Mouse (Mus musculus) mature B cell (primary cell): ENCODE results near the gene Prep.

Experiments
- in situ Hi-C: fragments of 300-500 bp; cut with MboI; formaldehyde crosslinking; loops from 2 replicates; pipeline ENCODE4 v1.14.3; 2019

The Prep gene

GRCm38 (mm10) chr10:45114462-45114861 lies 47.5 kb downstream of the Prep start:
- in situ Hi-C loops = loop anchor here (25.0 kb wide), 1 partner anchor 248 kb away; no protein-coding TSS in a partner anchor

- in situ Hi-C loops = loop anchor here (25.0 kb wide), 1 partner anchor 245 kb away; no protein-coding TSS in a partner anchor
Measured at GRCm38 (mm10) chr10:45116832-45117231, 49.8 kb downstream of the Prep start.

GRCm38 (mm10) chr10:45118389-45118788 lies 51.4 kb downstream of the Prep start:
- in situ Hi-C loops = loop anchor here (25.0 kb wide), 1 partner anchor 244 kb away; no protein-coding TSS in a partner anchor

GRCm38 (mm10) chr10:45121637-45122036 lies 54.6 kb downstream of the Prep start:
- in situ Hi-C loops = loop anchor here (25.0 kb wide), 1 partner anchor 241 kb away; no protein-coding TSS in a partner anchor

GRCm38 (mm10) chr10:45122476-45122875 lies 55.5 kb downstream of the Prep start:
- in situ Hi-C loops = loop anchor here (25.0 kb wide), 1 partner anchor 240 kb away; no protein-coding TSS in a partner anchor

- in situ Hi-C loops = loop anchor here (25.0 kb wide), 1 partner anchor 239 kb away; no protein-coding TSS in a partner anchor
Measured at GRCm38 (mm10) chr10:45123011-45123410, 56.0 kb downstream of the Prep start.

GRCm38 (mm10) chr10:45129105-45129504 lies 62.1 kb downstream of the Prep start:
- in situ Hi-C loops = no loop called here

- in situ Hi-C loops = loop anchor here (5.0 kb wide), 1 partner anchor 33 kb away; no protein-coding TSS in a partner anchor
Measured at GRCm38 (mm10) chr10:45130004-45130403, 63.0 kb downstream of the Prep start.

GRCm38 (mm10) chr10:45132371-45132770 lies 65.4 kb downstream of the Prep start:
- in situ Hi-C loops = loop anchor here (5.0 kb wide), 1 partner anchor 35 kb away; no protein-coding TSS in a partner anchor

GRCm38 (mm10) chr10:45136806-45137205 lies 69.8 kb downstream of the Prep start:
- in situ Hi-C loops = no loop called here

- in situ Hi-C loops = no loop called here
Measured at GRCm38 (mm10) chr10:45139910-45140309, 72.9 kb downstream of the Prep start.

- in situ Hi-C loops = no loop called here
Measured at GRCm38 (mm10) chr10:45140474-45141212, 73.6 kb downstream of the Prep start.

GRCm38 (mm10) chr10:45142359-45142758 lies 75.4 kb downstream of the Prep start:
- in situ Hi-C loops = no loop called here

- in situ Hi-C loops = no loop called here
Measured at GRCm38 (mm10) chr10:45144038-45144817, 77.2 kb downstream of the Prep start.

GRCm38 (mm10) chr10:45146821-45147220 lies 79.8 kb downstream of the Prep start:
- in situ Hi-C loops = no loop called here

- in situ Hi-C loops = no loop called here
Measured at GRCm38 (mm10) chr10:45151137-45151536, 84.1 kb downstream of the Prep start.

- in situ Hi-C loops = no loop called here
Measured at GRCm38 (mm10) chr10:45151771-45152692, 85.0 kb downstream of the Prep start.

- in situ Hi-C loops = no loop called here
Measured at GRCm38 (mm10) chr10:45154557-45155060, 87.6 kb downstream of the Prep start.

GRCm38 (mm10) chr10:45165851-45166250 lies 98.8 kb downstream of the Prep start:
- in situ Hi-C loops = no loop called here

- in situ Hi-C loops = no loop called here
Measured at GRCm38 (mm10) chr10:45173927-45174326, 106.9 kb downstream of the Prep start.

GRCm38 (mm10) chr10:45174345-45174744 lies 107.3 kb downstream of the Prep start:
- in situ Hi-C loops = no loop called here
